Mouse (Mus musculus) small intestine, adult 2 months (tissue): ENCODE measurements around the gene Adgrf5. TPM values are rescaled to one million over a fixed set of nuclear protein-coding genes. Genes with fewer than 3 reads are reported as not detected.

Experiments used
- H3K27ac ChIP-seq: fragments of 200-500 bp; 2 replicates; pipeline ENCODE4 v1.5.1; 2012; ENCODE audit warnings: low read depth, low read length, control low read depth, inconsistent platforms; ENCODE audit not compliant: insufficient read depth
- H3K27me3 ChIP-seq: fragments of 200-500 bp; 2 replicates; pipeline ENCODE4 v1.6.1; 2012; ENCODE audit warnings: mild to moderate bottlenecking, moderate library complexity, low read length, inconsistent platforms; ENCODE audit not compliant: control insufficient read depth, insufficient read depth
- H3K36me3 ChIP-seq: fragments of 200-500 bp; 2 replicates; pipeline ENCODE4 v1.6.1; 2012; ENCODE audit warnings: mild to moderate bottlenecking, low read length, control low read depth, inconsistent platforms; ENCODE audit not compliant: control insufficient read depth, insufficient read depth
- H3K4me1 ChIP-seq: fragments of 200-500 bp; 2 replicates; pipeline ENCODE4 v1.6.1; 2012; ENCODE audit warnings: low read length, inconsistent platforms, mixed read lengths; ENCODE audit not compliant: control insufficient read depth, insufficient read depth, insufficient read length
- H3K4me3 ChIP-seq: fragments of 200-500 bp; 2 replicates; pipeline ENCODE4 v1.5.1; 2012; ENCODE audit warnings: low read depth, mild to moderate bottlenecking, control low read depth, inconsistent platforms, low read length, moderate library complexity
- CTCF ChIP-seq: fragments of 200-500 bp; IDR thresholded peaks from 2 replicates; pipeline ENCODE4 v1.5.1; 2012; ENCODE audit warnings: low read depth, mild to moderate bottlenecking, control low read depth, inconsistent platforms, low read length, moderate library complexity, mixed read lengths; ENCODE audit not compliant: insufficient replicate concordance, insufficient read length; ENCODE audit errors: extremely low read depth
- POLR2A ChIP-seq: fragments of 200-500 bp; IDR thresholded peaks from 2 replicates; pipeline ENCODE4 v1.6.1; 2012; ENCODE audit warnings: low read depth, mild to moderate bottlenecking, control low read depth, inconsistent platforms, low read length, moderate library complexity
- WGBS: fragments of 180-500 bp; shearing (Covaris S2); methylation state at CpG from one replicate; pipeline ENCODE4 v1.1.7; 2018; 5-methylcytosine and 5-hydroxymethylcytosine counted together
- polyA plus RNA-seq: library from polyadenylated mRNA; depleted of rRNA; stranded (reverse); fragments of >200 nt; gene quantifications from 2 replicates; pipeline ENCODE4 v1.2.3, GENCODE M21; 2012

Gene Adgrf5
- polyA plus RNA-seq, 1 experiment: 4.9 TPM

DNA sequence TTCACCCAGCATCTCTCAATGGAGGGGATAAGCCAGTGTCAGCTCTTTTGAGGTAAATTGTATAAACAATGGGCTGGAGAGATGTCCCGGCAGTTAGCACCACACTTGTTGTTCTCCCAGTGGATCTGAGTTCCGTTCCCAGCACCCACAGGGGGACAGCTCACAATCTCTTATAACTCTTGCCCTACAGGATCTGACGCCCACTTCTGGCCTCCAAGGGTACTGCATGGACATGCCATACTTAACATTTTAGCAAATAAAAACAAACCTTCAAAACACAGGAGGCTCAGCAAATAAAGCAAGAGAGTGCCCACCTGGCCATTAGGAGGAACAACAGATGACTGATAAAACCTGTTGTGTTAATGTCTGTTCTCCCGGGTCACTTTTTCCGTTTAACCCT is 59.0 kb downstream of the Adgrf5 start:
- peak; percentile 30; the same call in 1 of the 2 replicates for TF ChIP-seq CTCF
- TF ChIP-seq POLR2A: no peak
- no peaks in the 10 kb centered on the region for H3K36me3 ChIP-seq
- 79% methylated on average over 5 of the region's 5 CpGs for WGBS
- H3K27me3 ChIP-seq: no peaks in the 10 kb centered on the region
- no peak overlapping the region for H3K4me3 ChIP-seq
- H3K27ac ChIP-seq: no peak overlapping the region
- H3K4me1 ChIP-seq: no peaks in the 10 kb centered on the region

DNA sequence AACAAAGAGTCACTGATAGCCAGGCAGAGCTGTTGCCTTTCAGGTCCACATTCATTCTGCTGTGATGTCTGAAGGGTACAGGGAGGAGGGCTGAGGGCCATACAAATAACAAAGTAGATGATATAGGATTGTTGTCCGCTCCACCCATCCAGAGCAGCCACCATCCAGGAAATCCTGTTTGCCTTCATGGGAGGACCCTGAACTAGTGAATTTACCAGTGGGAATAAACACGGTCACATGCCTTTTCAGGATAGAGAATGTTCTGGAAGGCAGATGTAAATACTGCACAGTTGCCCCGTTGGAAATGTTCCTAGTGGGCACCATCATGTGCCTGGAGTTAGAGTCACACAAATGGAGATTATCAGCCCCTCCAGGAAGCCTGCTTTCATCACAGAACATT is 60.1 kb downstream of the Adgrf5 start:
- no peak for TF ChIP-seq CTCF
- no peak for TF ChIP-seq POLR2A

DNA sequence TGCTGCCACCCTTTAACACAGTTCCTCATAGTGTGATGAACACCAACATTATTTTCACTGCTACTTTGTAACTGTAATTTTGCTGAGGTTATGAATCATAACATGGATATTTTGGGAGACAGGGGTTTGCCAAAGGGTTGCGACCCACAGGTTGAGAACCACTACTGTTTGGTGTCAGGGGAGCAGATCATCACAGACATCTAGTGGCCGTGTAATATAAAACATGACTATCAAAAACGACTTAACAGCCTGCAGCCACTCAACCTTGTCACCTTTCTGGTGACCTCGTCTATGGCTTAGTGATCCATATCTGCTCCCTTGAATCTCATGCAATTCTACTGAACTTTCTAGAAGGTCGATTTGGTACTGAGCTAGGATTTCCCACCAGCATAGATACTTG is 63.7 kb downstream of the Adgrf5 start:
- Histone ChIP-seq H3K36me3 (no peaks in the 10 kb centered on the region), H3K27me3 (no peaks in the 10 kb centered on the region), H3K27ac (no peak overlapping the region), H3K4me3 (no peak overlapping the region), H3K4me1 (no peaks in the 10 kb centered on the region)
- WGBS: 60% methylated on average over 5 of the region's 5 CpGs
- TF ChIP-seq CTCF: no peak
- no peak for TF ChIP-seq POLR2A

More for the DNA sequence above, 60.1 kb downstream of the Adgrf5 start:
- Histone ChIP-seq H3K4me3 (no peak overlapping the region), H3K4me1 (no peaks in the 10 kb centered on the region), H3K27me3 (no peaks in the 10 kb centered on the region), H3K36me3 (no peaks in the 10 kb centered on the region), H3K27ac (no peak overlapping the region)
- 71% methylated on average over 3 of the region's 3 CpGs for WGBS

DNA sequence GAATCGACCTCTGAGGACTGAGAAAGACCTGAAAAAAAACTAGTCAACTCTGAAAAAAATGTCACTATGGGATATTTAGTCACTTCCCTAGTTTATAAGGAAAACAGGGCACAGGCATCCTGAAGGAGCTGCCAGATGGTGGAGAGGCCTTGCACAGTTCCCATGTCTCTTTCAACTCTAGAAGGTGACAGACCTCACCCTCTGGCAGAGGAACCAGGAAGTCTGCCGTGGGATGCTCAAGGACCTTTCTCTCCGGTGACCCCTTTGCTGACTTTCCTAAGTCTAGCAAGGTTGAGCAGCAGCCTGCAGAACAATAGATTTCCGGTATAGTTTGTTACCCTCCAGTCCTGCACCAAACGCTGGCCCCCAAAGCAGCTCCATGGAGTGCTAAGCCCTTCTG is 71.4 kb downstream of the Adgrf5 start:
- no peak for TF ChIP-seq POLR2A
- no peak for TF ChIP-seq CTCF
- H3K4me3 ChIP-seq: no peak overlapping the region
- no peaks in the 10 kb centered on the region for H3K27me3 ChIP-seq
- H3K4me1 ChIP-seq: no peaks in the 10 kb centered on the region
- no peak overlapping the region for H3K27ac ChIP-seq
- H3K36me3 ChIP-seq: no peaks in the 10 kb centered on the region
- WGBS: 52% methylated on average over 5 of the region's 5 CpGs

DNA sequence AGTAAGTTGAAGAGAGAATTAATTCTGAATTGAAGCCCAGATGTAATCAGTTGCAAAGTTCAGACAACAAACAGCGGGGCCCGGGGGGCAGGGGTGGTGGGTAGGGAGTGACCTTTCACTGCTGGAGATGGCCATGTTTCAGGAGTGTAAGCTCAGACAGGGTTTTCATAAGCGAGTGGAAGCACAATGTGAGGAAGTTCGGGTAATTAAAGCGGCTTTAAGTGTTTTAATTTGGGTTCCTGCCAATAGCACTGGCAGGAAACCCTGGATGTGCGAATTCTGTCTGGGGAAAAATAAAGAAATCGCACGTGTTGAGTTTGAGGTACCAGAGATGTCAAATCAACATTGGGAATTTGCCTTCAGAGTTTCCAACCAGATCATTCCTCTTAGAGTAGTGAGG is 74.2 kb downstream of the Adgrf5 start:
- H3K4me3 ChIP-seq: no peak overlapping the region
- no peak overlapping the region for H3K27ac ChIP-seq
- H3K36me3 ChIP-seq: no peaks in the 10 kb centered on the region
- 78% methylated on average over 8 of the region's 8 CpGs for WGBS
- no peaks in the 10 kb centered on the region for H3K27me3 ChIP-seq
- TF ChIP-seq CTCF: no peak
- TF ChIP-seq POLR2A: no peak
- no peaks in the 10 kb centered on the region for H3K4me1 ChIP-seq

DNA sequence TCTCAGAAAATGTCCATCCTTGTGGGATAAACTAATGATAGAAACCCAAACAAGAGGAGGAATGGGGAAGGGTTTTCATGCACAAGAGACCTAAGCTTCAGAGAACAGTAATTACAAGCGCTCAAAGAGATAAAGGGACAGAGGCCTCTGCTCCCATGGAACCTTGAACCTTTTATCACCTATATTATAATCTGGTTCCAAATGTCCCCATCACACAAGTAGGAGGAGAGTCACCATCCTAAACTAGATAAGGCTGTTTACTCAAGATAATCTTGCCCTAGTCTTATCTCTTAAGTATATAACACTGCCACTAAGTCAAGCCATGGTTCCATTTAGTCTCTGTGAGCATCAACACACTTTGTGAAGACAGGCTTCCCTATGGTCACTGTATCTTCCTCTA is 91.0 kb downstream of the Adgrf5 start:
- H3K27me3 ChIP-seq: no peaks in the 10 kb centered on the region
- no peak overlapping the region for H3K27ac ChIP-seq
- no peaks in the 10 kb centered on the region for H3K36me3 ChIP-seq
- peaks cover 7% of the 10 kb centered on the region for H3K4me1 ChIP-seq
- 33% methylated on average over 1 of the region's 1 CpGs for WGBS
- no peak for TF ChIP-seq CTCF
- TF ChIP-seq POLR2A: no peak
- no peak overlapping the region for H3K4me3 ChIP-seq

DNA sequence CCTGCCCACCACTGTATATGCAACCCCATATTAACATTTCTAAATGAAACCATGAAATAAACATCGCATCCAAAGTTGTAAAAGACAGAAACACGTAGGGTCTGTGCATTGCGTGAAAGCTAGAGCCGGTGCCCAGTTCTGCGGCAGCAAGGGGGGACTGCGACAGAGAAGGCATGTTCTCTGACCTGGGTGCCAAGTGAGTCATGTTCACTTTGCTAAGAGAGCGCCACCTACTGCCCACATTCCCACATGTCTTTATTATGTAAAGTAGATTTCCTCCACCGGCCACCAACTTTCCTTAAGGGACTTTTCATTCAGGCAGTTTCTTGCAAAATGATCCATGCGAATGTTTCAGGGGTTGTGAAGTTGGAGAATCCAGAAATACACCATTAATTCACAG is 98.3 kb downstream of the Adgrf5 start:
- Histone ChIP-seq H3K27ac (no peak overlapping the region), H3K27me3 (no peaks in the 10 kb centered on the region), H3K36me3 (no peaks in the 10 kb centered on the region), H3K4me3 (no peak overlapping the region), H3K4me1 (no peaks in the 10 kb centered on the region)
- TF ChIP-seq CTCF: peak; percentile 61; the same call in 1 of the 2 replicates
- TF ChIP-seq POLR2A: no peak
- 9% methylated on average over 9 of the region's 9 CpGs for WGBS
